Mouse (Mus musculus) heart, adult 10 weeks (tissue): ENCODE data around the gene Fstl5. TPM values are rescaled to one million over a fixed set of nuclear protein-coding genes. Genes with fewer than 3 reads are reported as not detected.

ENCODE experiments used
- polyA plus RNA-seq: library from polyadenylated mRNA; stranded (reverse); fragments of 350-450 nt; fragmentation: Illumina TruSeq; extraction: RNeasy Lipid Tissue Mini Kit (QIAGEN cat#74804); gene quantifications from one replicate; pipeline ENCODE4 v1.2.3, GENCODE M21; 2014; ENCODE audit warnings: low read depth, low replicate concordance

The Fstl5 gene
- polyA plus RNA-seq: not detected

GRCm38 (mm10) chr3:76074060-76074707, at the start of gene Fstl5:
Gene Fstl5, plus strand, starts transcription at chr3:76074270.

Other genes with a start within 250 kb of the Fstl5 start
- 20.7 TPM for gene Golim4, start 117.3 kb upstream of the Fstl5 start, polyA plus RNA-seq